Mouse (Mus musculus): ENCODE data around the gene Ptms. TPM values are rescaled to one million over a fixed set of nuclear protein-coding genes. Genes with fewer than 3 reads are reported as not detected.
"Not testable (repeated sequence)": the region's sequence is repeated elsewhere in the genome, so short reads cannot be mapped to it uniquely, and the experiment has no call there.

Ptms gene
- polyA plus RNA-seq, 1 experiment from 2014 or later: 241 TPM

- Histone ChIP-seq H3K9ac (no peak overlapping the region), H3K27ac (no peak overlapping the region)
- 49% methylated on average over 3 of the region's 3 CpGs for WGBS
Measured at GRCm38 (mm10) chr6:124898359-124898758, 21.5 kb downstream of the Ptms start.

GRCm38 (mm10) chr6:124894113-124894512 lies 25.8 kb downstream of the Ptms start:
- ATAC-seq; H3K4me2 ChIP-seq (replicated peaks); H3K27ac ChIP-seq; H3K4me3 ChIP-seq (replicated peaks); H3K9me3 ChIP-seq; H3K36me3 ChIP-seq; H3K27me3 ChIP-seq (replicated peaks); H3K9ac ChIP-seq; H3K4me1 ChIP-seq (replicated peaks): not testable (repeated sequence)
- 91% methylated on average over 2 of the region's 2 CpGs for WGBS

More at GRCm38 (mm10) chr6:124898359-124898758, 21.5 kb downstream of the Ptms start:
- Histone ChIP-seq H3K4me3 (replicated peaks) (no peak overlapping the region), H3K36me3 (no peaks in the 10 kb centered on the region), H3K4me1 (replicated peaks) (no peaks in the 10 kb centered on the region), H3K27me3 (replicated peaks) (no peaks in the 10 kb centered on the region), H3K4me2 (replicated peaks) (no peak overlapping the region), H3K9me3 (no peaks in the 10 kb centered on the region)
- no peak for ATAC-seq

GRCm38 (mm10) chr6:124890997-124891396 lies 28.9 kb downstream of the Ptms start:
- H3K36me3 ChIP-seq: no peaks in the 10 kb centered on the region
- H3K9ac ChIP-seq: no peak overlapping the region
- ATAC-seq: no peak
- H3K4me1 ChIP-seq (replicated peaks): no peaks in the 10 kb centered on the region
- no peak overlapping the region for H3K27ac ChIP-seq
- no peak overlapping the region for H3K4me2 ChIP-seq (replicated peaks)
- H3K27me3 ChIP-seq (replicated peaks): no peaks in the 10 kb centered on the region
- no peak overlapping the region for H3K4me3 ChIP-seq (replicated peaks)
- WGBS: 62% methylated on average over 6 of the region's 6 CpGs
- H3K9me3 ChIP-seq: no peaks in the 10 kb centered on the region

GRCm38 (mm10) chr6:124888555-124889125 lies 31.3 kb downstream of the Ptms start:
- Histone ChIP-seq H3K36me3 (no peaks in the 10 kb centered on the region), H3K9me3 (no peaks in the 10 kb centered on the region), H3K4me2 (replicated peaks) (no peak overlapping the region), H3K4me3 (replicated peaks) (no peak overlapping the region), H3K4me1 (replicated peaks) (no peaks in the 10 kb centered on the region), H3K27ac (no peak overlapping the region), H3K9ac (no peak overlapping the region), H3K27me3 (replicated peaks) (no peaks in the 10 kb centered on the region)
- 91% methylated on average over 6 of the region's 6 CpGs for WGBS
- no peak for ATAC-seq

- Histone ChIP-seq H3K4me1 (replicated peaks) (no peaks in the 10 kb centered on the region), H3K27ac (no peak within 1 kb of the TSS), H3K9ac (no peak within 1 kb of the TSS), H3K4me2 (replicated peaks) (no peak within 1 kb of the TSS), H3K4me3 (replicated peaks) (no peak within 1 kb of the TSS), H3K9me3 (no peaks in the 10 kb centered on the region), H3K36me3 (no peaks in the 10 kb centered on the region), H3K27me3 (replicated peaks) (no peaks in the 10 kb centered on the region)
- ATAC-seq: no peak
- 71% methylated on average over 9 of the region's 9 CpGs for WGBS
Measured at GRCm38 (mm10) chr6:124887986-124888385, 31.9 kb downstream of the Ptms start, which contains the start of gene Cd4. Gene Cd4 (minus strand): TSS chr6:124888221.

GRCm38 (mm10) chr6:124885956-124886381 lies 33.9 kb downstream of the Ptms start:
- Histone ChIP-seq H3K9me3 (no peaks in the 10 kb centered on the region), H3K4me1 (replicated peaks) (no peaks in the 10 kb centered on the region), H3K36me3 (no peaks in the 10 kb centered on the region), H3K4me2 (replicated peaks) (no peak overlapping the region), H3K9ac (no peak overlapping the region), H3K27ac (no peak overlapping the region), H3K4me3 (replicated peaks) (no peak overlapping the region), H3K27me3 (replicated peaks) (no peaks in the 10 kb centered on the region)
- 88% methylated on average over 8 of the region's 8 CpGs for WGBS
- no peak for ATAC-seq

- no peaks in the 10 kb centered on the region for H3K27me3 ChIP-seq (replicated peaks)
- H3K4me1 ChIP-seq (replicated peaks): no peaks in the 10 kb centered on the region
- H3K36me3 ChIP-seq: no peaks in the 10 kb centered on the region
- no peak overlapping the region for H3K4me3 ChIP-seq (replicated peaks)
- no peak for ATAC-seq
- H3K27ac ChIP-seq: no peak overlapping the region
- WGBS: 71% methylated on average over 10 of the region's 10 CpGs
- no peak overlapping the region for H3K4me2 ChIP-seq (replicated peaks)
- no peak overlapping the region for H3K9ac ChIP-seq
- H3K9me3 ChIP-seq: no peaks in the 10 kb centered on the region
Measured at GRCm38 (mm10) chr6:124884714-124885500, 35.0 kb downstream of the Ptms start.

- H3K4me2 ChIP-seq (replicated peaks): no peak overlapping the region
- no peak for ATAC-seq
- no peaks in the 10 kb centered on the region for H3K4me1 ChIP-seq (replicated peaks)
- no peaks in the 10 kb centered on the region for H3K36me3 ChIP-seq
- no peak overlapping the region for H3K27ac ChIP-seq
- no peak overlapping the region for H3K9ac ChIP-seq
- no peaks in the 10 kb centered on the region for H3K9me3 ChIP-seq
- 81% methylated on average over 10 of the region's 10 CpGs for WGBS
- no peak overlapping the region for H3K4me3 ChIP-seq (replicated peaks)
- H3K27me3 ChIP-seq (replicated peaks): no peaks in the 10 kb centered on the region
Measured at GRCm38 (mm10) chr6:124883351-124883750, 36.6 kb downstream of the Ptms start.

GRCm38 (mm10) chr6:124881821-124882220 lies 38.1 kb downstream of the Ptms start:
- ATAC-seq: no peak
- WGBS: 90% methylated on average over 9 of the region's 9 CpGs

GRCm38 (mm10) chr6:124879390-124879789 lies 40.5 kb downstream of the Ptms start:
- Histone ChIP-seq H3K4me3 (replicated peaks) (no peak overlapping the region), H3K9ac (no peak overlapping the region), H3K9me3 (no peaks in the 10 kb centered on the region), H3K27me3 (replicated peaks) (no peaks in the 10 kb centered on the region), H3K4me1 (replicated peaks) (no peaks in the 10 kb centered on the region), H3K36me3 (no peaks in the 10 kb centered on the region), H3K4me2 (replicated peaks) (no peak overlapping the region), H3K27ac (no peak overlapping the region)
- no peak for ATAC-seq
- 51% methylated on average over 6 of the region's 6 CpGs for WGBS

More at GRCm38 (mm10) chr6:124881821-124882220, 38.1 kb downstream of the Ptms start:
- no peaks in the 10 kb centered on the region for H3K27me3 ChIP-seq (replicated peaks)
- H3K4me1 ChIP-seq (replicated peaks): no peaks in the 10 kb centered on the region
- H3K27ac ChIP-seq: no peak overlapping the region
- H3K36me3 ChIP-seq: no peaks in the 10 kb centered on the region
- no peak overlapping the region for H3K4me3 ChIP-seq (replicated peaks)
- no peak overlapping the region for H3K9ac ChIP-seq
- H3K9me3 ChIP-seq: no peaks in the 10 kb centered on the region
- H3K4me2 ChIP-seq (replicated peaks): no peak overlapping the region

GRCm38 (mm10) chr6:124874348-124874747 lies 45.6 kb downstream of the Ptms start:
- H3K9me3 ChIP-seq: no peaks in the 10 kb centered on the region
- H3K9ac ChIP-seq: no peak overlapping the region
- no peaks in the 10 kb centered on the region for H3K27me3 ChIP-seq (replicated peaks)
- no peak overlapping the region for H3K4me3 ChIP-seq (replicated peaks)
- H3K4me1 ChIP-seq (replicated peaks): no peaks in the 10 kb centered on the region
- no peak overlapping the region for H3K4me2 ChIP-seq (replicated peaks)
- H3K27ac ChIP-seq: no peak overlapping the region
- ATAC-seq: no peak
- no peaks in the 10 kb centered on the region for H3K36me3 ChIP-seq
- 48% methylated on average over 2 of the region's 3 CpGs for WGBS

GRCm38 (mm10) chr6:124866560-124866959 lies 53.3 kb downstream of the Ptms start:
- Histone ChIP-seq H3K9me3 (no peaks in the 10 kb centered on the region), H3K36me3 (no peaks in the 10 kb centered on the region), H3K4me1 (replicated peaks) (peaks cover 18% of the 10 kb centered on the region), H3K4me2 (replicated peaks) (no peak overlapping the region), H3K27me3 (replicated peaks) (peaks cover 9% of the 10 kb centered on the region; the same call in 1 of the 2 replicates), H3K27ac (no peak overlapping the region), H3K9ac (no peak overlapping the region), H3K4me3 (replicated peaks) (no peak overlapping the region)
- WGBS: 68% methylated on average over 6 of the region's 7 CpGs
- no peak for ATAC-seq
